Comparison of ENCODE assay signal across 7 mouse cellular contexts in genomic region chr10:18317961-18318915, GRCm38 (mm10). TPM values are rescaled to one million over a fixed set of nuclear protein-coding genes. Genes with fewer than 3 reads are reported as not detected.
DNase-seq lines count a peak whose midpoint lies in the region; ATAC-seq and TF ChIP-seq lines count a peak whose summit lies in the region.

No protein-coding gene starts in this region.

- H3K36me3 ChIP-seq in hindbrain, postnatal 0 days (ENCODE audit: insufficient read depth, low read length): no peaks in the 10 kb centered on the region
- H3K36me3 ChIP-seq in limb, embryonic 14.5 days (ENCODE audit: control insufficient read depth, insufficient read depth, low read length): no peaks in the 10 kb centered on the region
- H3K36me3 ChIP-seq in midbrain, embryonic 14.5 days (ENCODE audit: control insufficient read depth, insufficient read depth, low read length): no peaks in the 10 kb centered on the region
- H3K36me3 ChIP-seq in stomach, embryonic 15.5 days: no peaks in the 10 kb centered on the region

- H3K27ac ChIP-seq in hindbrain, postnatal 0 days: peak overlapping the region; percentile 73
- H3K27ac ChIP-seq in limb, embryonic 14.5 days (replicated peaks; ENCODE audit: low read depth, low read length): peak overlapping the region; percentile 80
- H3K27ac ChIP-seq in midbrain, embryonic 14.5 days (replicated peaks; ENCODE audit: low read depth, low read length): peak overlapping the region; percentile 60
- H3K27ac ChIP-seq in stomach, embryonic 15.5 days: peak overlapping the region; percentile 77

- WGBS in hindbrain, postnatal 0 days: 2% methylated on average over 62 of the region's 89 CpGs
- WGBS in limb, embryonic 14.5 days: 3% methylated on average over 36 of the region's 89 CpGs
- WGBS in midbrain, embryonic 14.5 days: 2% methylated on average over 80 of the region's 89 CpGs
- 3% methylated on average over 59 of the region's 89 CpGs for WGBS in stomach, embryonic 15.5 days

- H3K27me3 ChIP-seq in hindbrain, postnatal 0 days (ENCODE audit: insufficient read depth, low read length): no peaks in the 10 kb centered on the region
- H3K27me3 ChIP-seq in limb, embryonic 14.5 days (ENCODE audit: control insufficient read depth, insufficient read depth, low read length): no peaks in the 10 kb centered on the region
- H3K27me3 ChIP-seq in midbrain, embryonic 14.5 days (ENCODE audit: control insufficient read depth, insufficient read depth, low read length): peaks cover 12% of the 10 kb centered on the region; the same call in 1 of the 2 replicates
- no peaks in the 10 kb centered on the region for H3K27me3 ChIP-seq in stomach, embryonic 15.5 days (replicated peaks)

- peak overlapping the region; percentile 84 for H3K9ac ChIP-seq in hindbrain, postnatal 0 days (replicated peaks; ENCODE audit: low read length)
- peak overlapping the region; percentile 94 for H3K9ac ChIP-seq in limb, embryonic 14.5 days (ENCODE audit: low read depth, low read length, severe bottlenecking)
- peak overlapping the region; percentile 65 for H3K9ac ChIP-seq in midbrain, embryonic 14.5 days (replicated peaks; ENCODE audit: low read length)
- peak overlapping the region; percentile 86 for H3K9ac ChIP-seq in stomach, embryonic 15.5 days

- peak overlapping the region; percentile 65 for H3K4me3 ChIP-seq in hindbrain, postnatal 0 days (ENCODE audit: low read length)
- H3K4me3 ChIP-seq in limb, embryonic 14.5 days (replicated peaks; ENCODE audit: low read length): peak overlapping the region; percentile 83
- H3K4me3 ChIP-seq in midbrain, embryonic 14.5 days (replicated peaks; ENCODE audit: low read depth, low read length): peak overlapping the region; percentile 74
- peak overlapping the region; percentile 78 for H3K4me3 ChIP-seq in stomach, embryonic 15.5 days (replicated peaks)

- H3K4me1 ChIP-seq in hindbrain, postnatal 0 days (ENCODE audit: insufficient read depth, low read length): no peaks in the 10 kb centered on the region
- H3K4me1 ChIP-seq in limb, embryonic 14.5 days (ENCODE audit: control insufficient read depth, insufficient read depth, low read length): peaks cover 9% of the 10 kb centered on the region
- H3K4me1 ChIP-seq in midbrain, embryonic 14.5 days (ENCODE audit: control insufficient read depth, insufficient read depth, low read length): no peaks in the 10 kb centered on the region; the same call in 1 of the 2 replicates
- peaks cover 5% of the 10 kb centered on the region for H3K4me1 ChIP-seq in stomach, embryonic 15.5 days

- no peaks in the 10 kb centered on the region for H3K9me3 ChIP-seq in hindbrain, postnatal 0 days (ENCODE audit: low read length)
- H3K9me3 ChIP-seq in limb, embryonic 14.5 days (ENCODE audit: control insufficient read depth, low read length): no peaks in the 10 kb centered on the region
- no peaks in the 10 kb centered on the region for H3K9me3 ChIP-seq in midbrain, embryonic 14.5 days (ENCODE audit: control insufficient read depth, low read length)
- no peaks in the 10 kb centered on the region for H3K9me3 ChIP-seq in stomach, embryonic 15.5 days

- TF ChIP-seq CTCF in hindbrain, postnatal 0 days (IDR thresholded peaks at IDR 0.05; ENCODE audit: low read depth): no peak

- DNase-seq in ZHBTc4 (ENCODE audit: low read depth, low spot score): peak; percentile 89
- peak; percentile 23 to 44 for DNase-seq in cerebellum, postnatal 25 days
- DNase-seq in gastrocnemius, postnatal 25 days: peak; percentile 40
- peak; percentile 63 for DNase-seq in hindbrain, postnatal 0 days (ENCODE audit: low spot score)
- peak; percentile 58 for DNase-seq in limb, embryonic 14.5 days (ENCODE audit: low spot score)
- peak; percentile 71 for DNase-seq in midbrain, embryonic 14.5 days

- H3K4me2 ChIP-seq in hindbrain, postnatal 0 days (ENCODE audit: low read depth, low read length): peak overlapping the region; percentile 98
- H3K4me2 ChIP-seq in limb, embryonic 14.5 days (replicated peaks; ENCODE audit: low read depth, low read length, severe bottlenecking): peak overlapping the region; percentile 83
- peak overlapping the region; percentile 98 for H3K4me2 ChIP-seq in midbrain, embryonic 14.5 days (ENCODE audit: low read length)
- peak overlapping the region; percentile 94 for H3K4me2 ChIP-seq in stomach, embryonic 15.5 days

- 0 out of 2 replicates have a peak, but pooled peaks have one; percentile 47 for TF ChIP-seq POLR2A in limb, embryonic 14.5 days (IDR thresholded peaks at IDR 0.05; ENCODE audit: borderline replicate concordance, extremely low read depth, insufficient read depth, insufficient read length)

- ATAC-seq in hindbrain, postnatal 0 days: peak; percentile 69
- ATAC-seq in limb, embryonic 14.5 days (ENCODE audit: low FRiP score, low read depth): peak; percentile 82
- peak; percentile 72 for ATAC-seq in midbrain, embryonic 14.5 days (ENCODE audit: low FRiP score, low TSS enrichment)
- peak; percentile 86 for ATAC-seq in stomach, embryonic 15.5 days (ENCODE audit: insufficient read depth, low FRiP score, low read depth)

RNA-seq across cellular contexts. Expression of gene Nhsl1, which starts 0.5 kb away (rescaled TPM):
- total RNA-seq in gastrocnemius, postnatal 25 days (2021): 1 to 10 TPM; 5.7 to 6.0 TPM
- total RNA-seq in hindbrain, postnatal 0 days (2014; rRNA removed): 29.6 and 38.9 TPM in 2 replicates
- 11.9 and 12.0 TPM in 2 replicates for polyA plus RNA-seq in hindbrain, postnatal 0 days (2015; fragmentation: Nextera tagmentation; extraction: Ambion mirVana)
- 16.6 and 18.8 TPM in 2 replicates for polyA plus RNA-seq in limb, embryonic 14.5 days (2012; rRNA removed)
- 13.4 and 14.5 TPM in 2 replicates for polyA plus RNA-seq in limb, embryonic 14.5 days (2014; fragmentation: Nextera tagmentation; extraction: Ambion mirVana)
- polyA plus RNA-seq in midbrain, embryonic 14.5 days (2014; fragmentation: Nextera tagmentation; extraction: Ambion mirVana): 13.9 and 16.9 TPM in 2 replicates
- 7.0 and 8.2 TPM in 2 replicates for polyA plus RNA-seq in stomach, embryonic 15.5 days (2015; fragmentation: Nextera tagmentation; extraction: Ambion mirVana)

Comparison
In these comparisons a context has a peak if more than half of its experiments do, and no peak if none do; other contexts are left out.
1. Peak in every context shown above with its lines: DNase-seq, ATAC-seq, H3K4me3 ChIP-seq and H3K27ac ChIP-seq.
2. DNase-seq: peak in every context shown above with its lines; median percentile 89 in ZHBTc4; 71 in midbrain, embryonic 14.5 days; 63 in hindbrain, postnatal 0 days; 58 in limb, embryonic 14.5 days; 40 in gastrocnemius, postnatal 25 days; 34 in cerebellum, postnatal 25 days.